Mouse (Mus musculus) liver, embryonic 14.5 days (tissue): ENCODE data around the gene Hpdl. TPM values are rescaled to one million over a fixed set of nuclear protein-coding genes. Genes with fewer than 3 reads are reported as not detected.

ENCODE experiments used
- ATAC-seq: fragments of 200-750 bp; cut with Nextera tagmentation; 2 replicates; pipeline ENCODE4 v1.8.0; 2017; ENCODE audit warnings: moderate number of reproducible peaks, mild to moderate bottlenecking, moderate library complexity; ENCODE audit not compliant: insufficient read depth
- DNase-seq, 3 experiments: peaks; one replicate each; pipeline ENCODE4 v3.0.0-alpha.2; 2012 to 2013; ENCODE audit warnings: low read depth in 3 of 3, low spot score in 3 of 3
- H3K27ac ChIP-seq: fragments of 300-500 bp; sonication (generic); 2 replicates; pipeline ENCODE4 v1.5.1; 2014; ENCODE audit warnings: moderate library complexity, mild to moderate bottlenecking, control low read depth, inconsistent platforms
- H3K27me3 ChIP-seq: fragments of 300-500 bp; sonication (generic); 2 replicates; pipeline ENCODE4 v1.6.1; 2014; ENCODE audit warnings: mild to moderate bottlenecking, low read length, moderate library complexity; ENCODE audit not compliant: control insufficient read depth, insufficient read depth
- H3K36me3 ChIP-seq: fragments of 300-500 bp; sonication (generic); replicated peaks from 2 replicates; pipeline ENCODE4 v1.6.1; 2014; ENCODE audit warnings: low read depth; ENCODE audit not compliant: control insufficient read depth, insufficient read depth
- H3K4me1 ChIP-seq, 2 experiments: fragments of 200-500 bp in 1 of 2; fragments of 300-500 bp in 1 of 2; sonication (generic) in 1 of 2; replicated peaks; 2 replicates each; pipeline ENCODE4 v1.6.1; 2012 to 2014; ENCODE audit warnings: antibody characterized with exemption in 1 of 2, inconsistent platforms in 1 of 2, low read length in 1 of 2; ENCODE audit not compliant: control insufficient read depth in 2 of 2, insufficient read depth in 2 of 2
- H3K4me2 ChIP-seq: fragments of 300-500 bp; sonication (generic); 2 replicates; pipeline ENCODE4 v1.6.1; 2014; ENCODE audit warnings: low read depth, mild to moderate bottlenecking, control low read depth, moderate library complexity
- H3K4me3 ChIP-seq, 2 experiments: fragments of 200-500 bp in 1 of 2; fragments of 300-500 bp in 1 of 2; sonication (generic) in 1 of 2; 2 replicates each; pipeline ENCODE4 v1.5.1; 2012 to 2014; ENCODE audit warnings: low read depth in 2 of 2, low read length in 2 of 2, mild to moderate bottlenecking in 2 of 2, control low read depth in 1 of 2, inconsistent platforms in 1 of 2, moderate library complexity in 1 of 2; ENCODE audit not compliant: insufficient read depth in 1 of 2
- H3K9ac ChIP-seq: fragments of 300-500 bp; sonication (generic); replicated peaks from 2 replicates; pipeline ENCODE4 v1.6.1; 2014; ENCODE audit warnings: mild to moderate bottlenecking, control low read depth, moderate library complexity
- H3K9me3 ChIP-seq: fragments of 300-500 bp; sonication (generic); 2 replicates; pipeline ENCODE4 v1.6.1; 2016; ENCODE audit warnings: low read length, mixed read lengths; ENCODE audit not compliant: control insufficient read depth
- CTCF ChIP-seq: IDR thresholded peaks from 2 replicates; pipeline ENCODE4 v1.5.1; 2016; ENCODE audit warnings: antibody characterized with exemption, low read depth, control low read depth
- EP300 ChIP-seq: IDR thresholded peaks from 2 replicates; pipeline ENCODE4 v1.6.1; 2016; ENCODE audit warnings: antibody characterized with exemption, low read depth
- WGBS: fragments of 180-500 bp; shearing (Covaris S2); extraction: QIAGEN DNeasy Blood & Tissue Kit; methylation state at CpG from one replicate; pipeline ENCODE4 v1.1.7; 2014; ENCODE audit not compliant: insufficient replicate concordance; 5-methylcytosine and 5-hydroxymethylcytosine counted together
- polyA plus RNA-seq, 2 experiments: library from polyadenylated mRNA; depleted of rRNA in 1 of 2; stranded (reverse) in 1 of 2; unstranded in 1 of 2; fragments of >200 nt; fragmentation: Nextera tagmentation in 1 of 2; extraction: Ambion mirVana in 1 of 2; gene quantifications; 2 replicates each; pipeline versions ENCODE4 v1.2.1 to v1.2.3; 2012 to 2014

Gene Hpdl
- polyA plus RNA-seq, 2 experiments, result 0.19 TPM

DNA sequence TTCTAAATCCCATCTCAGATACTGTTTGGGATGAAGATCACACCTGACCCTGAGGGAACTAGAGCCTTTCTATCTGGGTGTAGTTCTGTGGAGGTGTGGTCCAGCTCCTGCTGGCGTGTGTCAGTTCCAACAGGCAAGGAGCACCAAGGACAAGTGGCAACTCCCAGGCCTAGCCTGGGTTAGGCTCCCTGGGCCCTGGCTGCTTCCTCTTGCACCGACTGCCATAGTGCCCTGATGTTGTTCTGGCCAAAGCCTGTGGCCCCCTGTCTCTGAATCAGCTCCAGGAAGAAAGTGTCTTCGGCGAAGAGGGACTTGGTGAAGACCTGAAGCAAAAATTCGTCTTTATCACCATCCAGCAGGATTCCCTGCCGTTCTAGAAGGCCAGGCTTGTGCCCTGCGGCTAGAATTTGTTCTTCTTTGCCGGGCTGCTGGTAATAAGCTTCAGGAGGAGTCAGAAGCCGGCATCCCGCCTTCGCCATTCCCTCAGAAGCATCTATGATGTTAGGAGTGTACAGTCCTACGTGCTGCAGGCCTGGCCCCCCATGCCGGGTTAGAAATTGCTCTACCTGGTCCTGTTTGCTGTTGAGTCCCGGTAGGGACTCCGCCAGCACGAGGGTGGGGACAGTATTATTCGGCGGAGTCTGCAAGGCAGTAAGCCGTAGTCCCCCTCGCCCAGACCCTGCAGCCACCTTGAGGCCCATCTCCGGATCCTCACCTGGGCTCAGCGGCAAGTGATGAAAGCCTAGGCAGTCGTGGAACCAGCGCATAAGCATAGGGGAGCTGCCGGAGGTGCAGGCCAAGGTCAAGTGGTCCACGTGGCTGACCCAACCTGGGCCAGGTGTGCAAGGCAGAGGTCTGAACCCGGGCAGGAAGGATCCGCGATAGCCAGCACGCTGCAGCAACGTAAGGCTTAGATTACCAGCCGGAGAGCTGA lies 1.3 kb downstream of the Hpdl start:
- no peak for TF ChIP-seq CTCF
- TF ChIP-seq EP300, result no peak
- Histone ChIP-seq H3K27me3 (peaks cover 9% of the 10 kb centered on the region), H3K27ac (no peak overlapping the region), H3K4me3 (peak overlapping the region in 1 of 2 experiments; percentile 46; a peak in 2 of 4 replicates), H3K9ac (no peak overlapping the region), H3K4me2 (peak overlapping the region; percentile 76), H3K36me3 (no peaks in the 10 kb centered on the region), H3K9me3 (no peaks in the 10 kb centered on the region), H3K4me1 (peaks cover 3 to 10% of the 10 kb centered on the region in 2 experiments; a peak in 3 of 4 replicates)
- DNase-seq, result no peak
- ATAC-seq, result no peak
- 33% methylated on average over 32 of the region's 32 CpGs for WGBS

DNA sequence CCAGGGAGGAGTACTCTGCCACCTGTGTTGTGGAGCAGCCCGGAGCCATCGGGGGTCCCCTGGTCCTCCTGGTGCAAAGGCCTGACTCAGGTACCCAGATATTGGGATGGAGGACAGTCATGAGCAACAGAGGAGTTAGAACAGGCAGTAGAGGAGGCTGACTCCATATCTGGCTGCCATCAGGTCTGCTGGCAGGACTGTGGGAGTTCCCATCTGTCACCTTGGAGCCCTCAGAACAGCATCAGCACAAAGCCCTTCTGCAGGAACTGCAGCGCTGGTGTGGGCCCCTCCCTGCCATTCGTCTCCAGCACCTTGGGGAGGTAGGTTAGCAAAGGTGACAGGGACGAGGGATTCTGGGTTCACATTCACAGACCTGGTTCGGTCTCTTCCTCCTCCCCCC lies 4.0 kb downstream of the Hpdl start:
- WGBS, result 62% methylated on average over 6 of the region's 6 CpGs
- H3K9ac ChIP-seq, result no peak overlapping the region
- H3K27ac ChIP-seq, result no peak overlapping the region
- no peak for DNase-seq
- H3K27me3 ChIP-seq, result peaks cover 9% of the 10 kb centered on the region
- H3K4me1 ChIP-seq, result peaks cover 0 to 3% of the 10 kb centered on the region in 2 experiments; a peak in 1 of 4 replicates
- TF ChIP-seq EP300 (no peak), CTCF (no peak)
- H3K4me3 ChIP-seq, result no peak overlapping the region
- no peak overlapping the region for H3K4me2 ChIP-seq
- H3K9me3 ChIP-seq, result no peaks in the 10 kb centered on the region
- ATAC-seq, result no peak
- H3K36me3 ChIP-seq, result no peaks in the 10 kb centered on the region

DNA sequence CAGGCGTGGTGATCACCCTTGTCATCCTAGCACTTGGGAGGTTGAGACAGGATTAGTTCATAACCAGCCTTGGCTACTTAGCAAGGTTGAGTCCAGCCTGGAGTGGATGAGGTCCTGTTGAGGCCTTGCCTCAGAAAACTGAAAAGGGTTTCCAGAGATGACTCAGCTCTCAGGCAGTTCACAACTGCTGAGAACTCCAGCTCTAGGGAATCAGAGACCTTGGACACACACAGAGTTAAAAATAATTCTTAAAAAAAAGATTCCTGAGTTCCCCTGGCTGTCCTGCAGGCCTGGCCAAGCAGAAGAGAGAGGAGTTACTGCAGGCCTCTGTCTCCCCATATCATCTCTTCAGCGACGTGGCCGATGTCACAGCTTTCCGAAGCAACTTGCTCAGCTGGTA lies 6.2 kb downstream of the Hpdl start:
- TF ChIP-seq EP300, result no peak
- no peak for TF ChIP-seq CTCF
- Histone ChIP-seq H3K9me3 (no peaks in the 10 kb centered on the region), H3K36me3 (no peaks in the 10 kb centered on the region), H3K4me3 (no peak overlapping the region), H3K4me2 (no peak overlapping the region), H3K9ac (no peak overlapping the region), H3K27me3 (peaks cover 5% of the 10 kb centered on the region), H3K27ac (no peak overlapping the region), H3K4me1 (0 out of 4 replicates have a peak, but pooled peaks cover 0 to 1% of the 10 kb centered on the region in 2 experiments)
- ATAC-seq (no peak), DNase-seq (no peak)
- WGBS, result 83% methylated on average over 5 of the region's 5 CpGs

DNA sequence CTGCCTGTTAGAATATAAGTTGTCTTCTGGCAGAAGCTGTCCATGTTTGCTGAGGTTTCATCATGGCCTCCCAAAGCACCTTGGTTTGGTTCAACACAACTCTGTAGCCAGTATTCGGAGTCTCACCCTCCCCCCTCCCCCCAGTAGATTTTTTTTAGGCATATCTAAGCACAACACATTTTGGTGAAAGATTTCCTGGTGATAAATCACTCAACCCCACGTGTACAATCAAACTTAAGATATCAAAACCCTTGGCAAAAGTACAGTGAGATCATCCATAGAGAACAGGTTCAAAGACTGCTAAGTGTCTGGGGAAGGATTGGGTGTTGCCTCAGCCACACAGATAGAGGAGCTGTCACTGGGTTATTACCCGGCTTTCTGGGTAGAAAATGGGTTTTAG lies 10.5 kb downstream of the Hpdl start:
- WGBS, result 13% methylated on average over 3 of the region's 3 CpGs
- Histone ChIP-seq H3K27me3 (no peaks in the 10 kb centered on the region), H3K4me2 (no peak overlapping the region), H3K27ac (no peak overlapping the region), H3K4me1 (peaks cover 8% of the 10 kb centered on the region in 2 experiments), H3K9me3 (no peaks in the 10 kb centered on the region), H3K4me3 (no peak overlapping the region), H3K36me3 (no peaks in the 10 kb centered on the region; the same call in 1 of the 2 replicates), H3K9ac (no peak overlapping the region)
- ATAC-seq (no peak), DNase-seq (no peak)
- TF ChIP-seq CTCF, result no peak
- no peak for TF ChIP-seq EP300
